Mouse (Mus musculus) myocyte (in vitro differentiated cells): ENCODE data around the gene Saxo1.

Experiments
- E2F4 ChIP-seq: IDR thresholded peaks from one replicate; pipeline ENCODE4 v1.6.1; 2011; ENCODE audit warnings: mild to moderate bottlenecking, control low read depth, moderate library complexity; ENCODE audit not compliant: insufficient read depth
- USF1 ChIP-seq: IDR thresholded peaks from one replicate; pipeline ENCODE4 v1.6.1; 2011; ENCODE audit warnings: low read depth, mild to moderate bottlenecking, control low read depth, moderate library complexity

GRCm38 (mm10) chr4:86410946-86411345 is 147.2 kb downstream of the Saxo1 start:
- no peak for TF ChIP-seq E2F4
- no peak for TF ChIP-seq USF1
